Mouse (Mus musculus) bone marrow macrophage, adult 2 months (primary cell): ENCODE data around the gene Golt1a.

ENCODE experiments used
- CTCF ChIP-seq: IDR thresholded peaks from 2 replicates; pipeline ENCODE4 v1.5.1; 2012; ENCODE audit warnings: low read depth, mild to moderate bottlenecking, low read length, moderate library complexity
- POLR2A ChIP-seq: IDR thresholded peaks from 2 replicates; pipeline ENCODE4 v1.6.1; 2012; ENCODE audit warnings: mild to moderate bottlenecking, low read depth, low read length, borderline replicate concordance

DNA sequence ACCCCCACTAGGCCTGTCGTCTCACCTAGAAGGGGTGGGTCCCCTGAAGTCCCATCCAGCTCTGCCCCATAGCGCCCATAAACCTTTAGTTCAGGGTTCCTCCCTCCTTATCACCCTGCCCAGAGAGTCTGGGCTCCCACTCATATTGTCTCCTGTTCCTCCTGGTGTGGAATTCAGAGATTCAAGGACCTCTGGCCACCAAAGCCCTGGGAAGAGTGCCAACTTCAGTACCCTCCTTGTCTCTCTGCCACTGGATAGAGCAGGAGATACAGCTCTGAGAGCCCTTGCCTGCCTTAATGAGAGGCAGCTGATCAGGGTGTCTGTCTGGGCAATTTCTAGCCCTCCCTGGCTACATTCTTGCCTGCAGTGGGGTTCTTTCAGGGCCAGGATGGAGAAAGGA, 55.3 kb downstream of the Golt1a start:
- TF ChIP-seq CTCF (no peak), POLR2A (no peak)
